Mouse (Mus musculus) kidney, adult 2 months (tissue): ENCODE data around the gene Olfr961.

Source experiments
- CTCF ChIP-seq: fragments of 200-500 bp; conservative IDR thresholded peaks from 2 replicates; pipeline ENCODE4 v1.5.1; 2011; ENCODE audit warnings: low read depth, mild to moderate bottlenecking, control low read depth, low read length, moderate library complexity, mixed read lengths; ENCODE audit not compliant: insufficient read depth, insufficient read length
- POLR2A ChIP-seq: fragments of 200-500 bp; IDR thresholded peaks from one replicate; pipeline ENCODE4 v1.6.1; 2011; ENCODE audit warnings: low read depth, low read length, control low read depth

- TF ChIP-seq CTCF (no peak), POLR2A (no peak)
These were observed 2.5 kb downstream of the Olfr961 start for GRCm38 (mm10) chr9:39647382-39647781.
